Mouse (Mus musculus) intestine, postnatal 0 days (tissue): ENCODE results near the gene Rftn1. TPM values are rescaled to one million over a fixed set of nuclear protein-coding genes. Genes with fewer than 3 reads are reported as not detected.

ENCODE experiments used
- ATAC-seq: fragments of 200-750 bp; cut with Nextera tagmentation; 2 replicates; pipeline ENCODE4 v1.8.0; 2017; ENCODE audit warnings: mild to moderate bottlenecking, moderate TSS enrichment, moderate library complexity
- H3K27ac ChIP-seq: fragments of 300-500 bp; sonication (generic); 2 replicates; pipeline ENCODE4 v1.5.1; 2014; ENCODE audit warnings: mild to moderate bottlenecking, low read depth, low read length, moderate library complexity
- H3K27me3 ChIP-seq: fragments of 300-500 bp; sonication (generic); replicated peaks from 2 replicates; pipeline ENCODE4 v1.6.1; 2014; ENCODE audit warnings: low read length, mixed read lengths; ENCODE audit not compliant: control insufficient read depth, insufficient read depth
- H3K36me3 ChIP-seq: fragments of 300-500 bp; sonication (generic); 2 replicates; pipeline ENCODE4 v1.6.1; 2014; ENCODE audit warnings: mild to moderate bottlenecking, moderate library complexity; ENCODE audit not compliant: control insufficient read depth, insufficient read depth
- H3K4me1 ChIP-seq: fragments of 300-500 bp; sonication (generic); replicated peaks from 2 replicates; pipeline ENCODE4 v1.6.1; 2014; ENCODE audit warnings: antibody characterized with exemption, low read length, mixed read lengths; ENCODE audit not compliant: control insufficient read depth, insufficient read depth
- H3K4me2 ChIP-seq: fragments of 300-500 bp; sonication (generic); replicated peaks from 2 replicates; pipeline ENCODE4 v1.6.1; 2014; ENCODE audit warnings: low read depth, mild to moderate bottlenecking, moderate library complexity
- H3K4me3 ChIP-seq: fragments of 300-500 bp; sonication (generic); 2 replicates; pipeline ENCODE4 v1.5.1; 2014; ENCODE audit warnings: low read depth, low read length
- H3K9ac ChIP-seq: fragments of 300-500 bp; sonication (generic); 2 replicates; pipeline ENCODE4 v1.6.1; 2014; ENCODE audit warnings: mild to moderate bottlenecking, low read depth, low read length
- H3K9me3 ChIP-seq: fragments of 300-500 bp; sonication (generic); 2 replicates; pipeline ENCODE4 v1.6.1; 2016; ENCODE audit warnings: mixed run types; ENCODE audit not compliant: control insufficient read depth
- CTCF ChIP-seq: sonication (generic); IDR thresholded peaks from 2 replicates; pipeline ENCODE4 v1.5.1; 2016; ENCODE audit warnings: low read depth, mild to moderate bottlenecking, control low read depth, antibody characterized with exemption, moderate library complexity
- WGBS: fragments of 180-500 bp; shearing (Covaris S2); extraction: QIAGEN DNeasy Blood & Tissue Kit; methylation state at CpG from one replicate; pipeline ENCODE4 v1.1.7; 2014; 5-methylcytosine and 5-hydroxymethylcytosine counted together
- polyA plus RNA-seq: library from polyadenylated mRNA; unstranded; fragments of >200 nt; fragmentation: Nextera tagmentation; extraction: Ambion mirVana; gene quantifications from 2 replicates; pipeline ENCODE4 v1.2.1, GENCODE M21; 2015

Gene Rftn1
- polyA plus RNA-seq, 1 experiment from 2014 or later, result 7.1 TPM

GRCm38 (mm10) chr17:50060220-50060619, 130.3 kb downstream of the Rftn1 start:
- Histone ChIP-seq H3K4me1 (no peaks in the 10 kb centered on the region), H3K27me3 (no peaks in the 10 kb centered on the region), H3K27ac (no peak overlapping the region), H3K9me3 (no peaks in the 10 kb centered on the region), H3K4me3 (no peak overlapping the region), H3K36me3 (no peaks in the 10 kb centered on the region), H3K4me2 (no peak overlapping the region), H3K9ac (no peak overlapping the region)
- ATAC-seq, result no peak
- 68% methylated on average over 2 of the region's 2 CpGs for WGBS
- TF ChIP-seq CTCF, result no peak

DNA sequence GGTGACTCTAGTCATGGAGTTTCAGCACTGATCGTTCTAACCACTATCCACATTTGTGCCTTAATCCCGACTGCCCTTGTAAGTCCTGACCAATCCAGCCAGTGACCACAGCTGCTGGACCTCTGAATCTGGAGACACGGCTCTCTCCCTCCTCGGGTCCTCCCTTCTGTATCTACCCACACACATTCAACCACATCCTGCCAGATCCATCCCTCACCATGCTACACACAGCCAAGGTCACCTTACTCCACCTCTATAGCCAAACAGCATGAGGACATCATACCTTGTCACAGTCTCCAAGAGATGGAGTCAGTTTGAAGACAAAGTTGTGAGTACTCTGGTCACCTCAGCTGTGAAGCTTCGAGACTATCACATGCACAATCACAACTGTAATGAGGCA, 131.1 kb downstream of the Rftn1 start:
- Histone ChIP-seq H3K4me3 (no peak overlapping the region), H3K9me3 (no peaks in the 10 kb centered on the region), H3K27ac (no peak overlapping the region), H3K4me2 (no peak overlapping the region), H3K36me3 (no peaks in the 10 kb centered on the region), H3K4me1 (no peaks in the 10 kb centered on the region), H3K27me3 (no peaks in the 10 kb centered on the region), H3K9ac (no peak overlapping the region)
- ATAC-seq, result no peak
- no peak for TF ChIP-seq CTCF
- WGBS, result 87% methylated on average over 5 of the region's 5 CpGs

DNA sequence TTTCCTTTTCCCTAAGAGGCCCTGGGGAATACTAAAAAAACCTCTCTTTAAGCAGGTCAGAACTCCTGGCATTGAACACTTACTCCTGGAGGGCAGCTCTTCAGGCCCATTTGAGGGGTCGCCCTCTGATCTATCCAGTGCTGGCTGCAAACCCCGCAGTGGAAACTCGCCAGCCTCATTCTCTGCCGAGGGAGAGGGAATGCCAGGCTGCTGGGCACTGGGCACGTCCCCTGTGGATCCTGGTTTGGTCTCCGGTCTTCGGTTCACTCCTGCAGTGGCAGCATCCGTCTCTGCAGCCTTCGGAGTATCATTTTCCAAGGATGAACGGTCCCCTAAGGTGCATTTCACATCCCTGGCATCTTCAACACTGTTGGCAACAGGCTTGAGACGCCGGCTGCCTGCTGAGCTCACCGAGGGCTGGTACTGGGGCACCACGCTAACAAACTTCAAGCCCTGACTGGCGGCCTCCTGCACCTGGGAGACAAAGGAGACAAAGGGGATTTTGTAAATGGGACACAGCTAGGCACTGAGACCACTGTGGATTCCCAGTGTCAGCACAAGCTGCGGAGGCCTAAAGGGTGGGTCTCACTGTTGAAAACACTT, 135.2 kb downstream of the Rftn1 start:
- no peak overlapping the region for H3K4me3 ChIP-seq
- H3K9ac ChIP-seq, result no peak overlapping the region
- no peak overlapping the region for H3K4me2 ChIP-seq
- H3K27me3 ChIP-seq, result no peaks in the 10 kb centered on the region
- no peak overlapping the region for H3K27ac ChIP-seq
- WGBS, result 85% methylated on average over 16 of the region's 16 CpGs
- no peaks in the 10 kb centered on the region for H3K36me3 ChIP-seq
- H3K4me1 ChIP-seq, result no peaks in the 10 kb centered on the region
- no peaks in the 10 kb centered on the region for H3K9me3 ChIP-seq
- no peak for TF ChIP-seq CTCF
- no peak for ATAC-seq

GRCm38 (mm10) chr17:50054586-50054985, 135.9 kb downstream of the Rftn1 start:
- Histone ChIP-seq H3K4me2 (no peak overlapping the region), H3K4me3 (no peak overlapping the region), H3K9me3 (no peaks in the 10 kb centered on the region), H3K27ac (no peak overlapping the region), H3K9ac (no peak overlapping the region), H3K36me3 (no peaks in the 10 kb centered on the region), H3K4me1 (no peaks in the 10 kb centered on the region), H3K27me3 (no peaks in the 10 kb centered on the region)
- ATAC-seq, result no peak
- no peak for TF ChIP-seq CTCF
- WGBS, result 86% methylated on average over 7 of the region's 7 CpGs

DNA sequence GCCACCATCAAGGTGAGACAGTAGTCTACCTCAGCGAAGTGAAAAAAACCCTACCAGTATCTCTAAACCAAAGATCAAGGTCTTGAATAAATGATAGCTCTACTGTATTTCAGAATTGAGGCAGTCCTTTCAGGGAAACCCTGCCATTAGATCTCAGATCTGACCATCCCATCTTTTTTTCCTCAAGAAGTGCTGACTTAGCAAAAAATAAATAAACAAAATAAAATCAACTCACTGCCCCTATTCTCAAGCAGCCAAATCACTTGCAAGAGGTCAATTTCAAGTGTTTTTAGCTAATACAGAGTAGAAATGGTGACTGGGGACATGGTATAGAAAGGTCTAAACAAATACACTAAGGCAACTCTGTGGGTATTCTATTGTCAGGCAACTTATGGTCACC, 136.5 kb downstream of the Rftn1 start:
- TF ChIP-seq CTCF, result no peak
- no peak overlapping the region for H3K9ac ChIP-seq
- no peaks in the 10 kb centered on the region for H3K36me3 ChIP-seq
- H3K27me3 ChIP-seq, result no peaks in the 10 kb centered on the region
- H3K4me3 ChIP-seq, result no peak overlapping the region
- no peaks in the 10 kb centered on the region for H3K4me1 ChIP-seq
- no peak overlapping the region for H3K27ac ChIP-seq
- WGBS, result 91% methylated on average over 1 of the region's 1 CpGs
- ATAC-seq, result no peak
- no peak overlapping the region for H3K4me2 ChIP-seq
- H3K9me3 ChIP-seq, result no peaks in the 10 kb centered on the region

DNA sequence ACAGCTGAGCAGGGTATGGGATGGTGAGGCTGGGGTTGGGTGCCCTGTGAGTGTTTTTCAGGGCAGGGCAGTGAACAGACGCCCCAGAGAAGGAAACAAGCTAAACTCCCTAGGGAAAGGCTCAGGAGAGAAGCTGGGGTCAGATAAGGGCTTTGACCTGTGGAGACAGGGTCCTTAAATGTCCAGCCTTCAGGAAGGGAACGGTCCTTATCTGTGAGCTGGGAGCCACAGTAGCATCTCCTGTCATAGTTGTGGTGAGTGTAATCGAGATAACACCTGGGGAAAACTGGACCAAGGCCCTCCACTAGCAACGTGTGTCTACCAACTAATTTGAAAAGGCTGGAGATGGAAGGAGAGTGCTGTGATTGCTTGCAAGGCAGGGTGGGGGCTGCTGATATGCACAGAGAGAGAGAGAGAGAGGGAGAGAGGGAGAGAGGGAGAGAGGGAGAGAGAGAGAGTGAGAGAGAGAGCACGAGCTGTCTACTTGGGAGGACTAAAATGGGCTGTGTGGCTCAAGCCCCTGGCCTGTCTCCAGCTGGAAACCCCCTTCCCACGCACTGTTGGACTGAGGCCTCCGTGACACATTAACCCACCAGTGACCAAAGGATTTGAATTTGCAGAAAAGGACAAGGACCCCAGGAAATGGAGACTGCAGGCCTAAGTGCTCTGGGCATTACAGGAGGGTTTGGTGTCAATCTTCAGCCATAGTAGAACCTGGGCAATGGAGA, 137.6 kb downstream of the Rftn1 start:
- H3K9me3 ChIP-seq, result no peaks in the 10 kb centered on the region
- no peak for TF ChIP-seq CTCF
- no peaks in the 10 kb centered on the region for H3K36me3 ChIP-seq
- no peak overlapping the region for H3K9ac ChIP-seq
- no peaks in the 10 kb centered on the region for H3K4me1 ChIP-seq
- no peak overlapping the region for H3K27ac ChIP-seq
- H3K4me3 ChIP-seq, result no peak overlapping the region
- no peaks in the 10 kb centered on the region for H3K27me3 ChIP-seq
- H3K4me2 ChIP-seq, result no peak overlapping the region
- no peak for ATAC-seq
- 48% methylated on average over 7 of the region's 7 CpGs for WGBS
